In genomic region chr2:27086483-27087010, GRCm38 (mm10) we compare ENCODE assay signal across 32 mouse cellular contexts. TPM values are rescaled to one million over a fixed set of nuclear protein-coding genes. Genes with fewer than 3 reads are reported as not detected.
A peak's percentile ranks its signal among the peaks of the same experiment; 100 is the strongest.
DNase-seq lines count a peak whose midpoint lies in the region; ATAC-seq and TF ChIP-seq lines count a peak whose summit lies in the region.
"Had no signal": no experiment of that assay in that cellular context is flagged by ENCODE, and none has a peak within 500 bp of the region (broad histone marks: within the 10 kb centered on the region; RNA-seq: fewer than 3 reads in every experiment).

No protein-coding gene starts in this region.

- intact Hi-C loops in heart, postnatal 14 days (cut with DNase I), result loop anchor here (5.0 kb wide), 1 partner anchor 39 kb away; no protein-coding TSS in a partner anchor

- H3K4me1 ChIP-seq in heart, embryonic 14.5 days (ENCODE audit: control insufficient read depth in 2 of 2, insufficient read depth in 2 of 2, low read length in 2 of 2), result peaks cover 40 to 56% of the 10 kb centered on the region in 2 experiments
- peaks cover 12% of the 10 kb centered on the region; the same call in 1 of the 2 replicates for H3K4me1 ChIP-seq in lung, postnatal 0 days (ENCODE audit: insufficient read depth, low read depth, low read length)
- no peaks in the 10 kb centered on the region for H3K4me1 ChIP-seq in MEL (ENCODE audit: control insufficient read depth in 1 of 2, insufficient read depth in 2 of 2, low read length in 2 of 2)
- peaks cover 71% of the 10 kb centered on the region for H3K4me1 ChIP-seq in limb, embryonic 10.5 days
- H3K4me1 ChIP-seq: forebrain, embryonic 12.5 days; liver, embryonic 15.5 days; midbrain, embryonic 13.5 days had no signal

- no peaks in the 10 kb centered on the region for H3K9me3 ChIP-seq in heart, embryonic 14.5 days (ENCODE audit: control insufficient read depth, low read length)
- no peaks in the 10 kb centered on the region for H3K9me3 ChIP-seq in lung, postnatal 0 days (ENCODE audit: low read length)
- no peaks in the 10 kb centered on the region for H3K9me3 ChIP-seq in MEL (replicated peaks; ENCODE audit: insufficient read depth, low read length)
- H3K9me3 ChIP-seq in limb, embryonic 10.5 days (replicated peaks), result no peaks in the 10 kb centered on the region
- H3K9me3 ChIP-seq: embryonic facial prominence, embryonic 15.5 days; forebrain, embryonic 12.5 days; G1E; heart, embryonic 13.5 days; hindbrain, embryonic 15.5 days; liver, embryonic 15.5 days; lung, embryonic 15.5 days; megakaryocyte, embryonic 14.5 days; midbrain, embryonic 13.5 days; stomach, embryonic 15.5 days had no signal

- H3K4me2 ChIP-seq in heart, embryonic 14.5 days (ENCODE audit: low read length), result no peak overlapping the region
- H3K4me2 ChIP-seq in lung, postnatal 0 days (replicated peaks; ENCODE audit: low read depth, low read length), result no peak overlapping the region
- H3K4me2 ChIP-seq: embryonic facial prominence, embryonic 15.5 days; forebrain, embryonic 12.5 days; heart, embryonic 13.5 days; hindbrain, embryonic 15.5 days; liver, embryonic 15.5 days; lung, embryonic 15.5 days; midbrain, embryonic 13.5 days; stomach, embryonic 15.5 days had no signal

- H3K36me3 ChIP-seq in heart, embryonic 14.5 days (ENCODE audit: control insufficient read depth, insufficient read depth, low read length), result 0 out of 2 replicates have a peak, but pooled peaks cover 14% of the 10 kb centered on the region
- no peaks in the 10 kb centered on the region for H3K36me3 ChIP-seq in lung, postnatal 0 days (ENCODE audit: insufficient read depth, low read length)
- H3K36me3 ChIP-seq in MEL (ENCODE audit: control insufficient read depth in 1 of 2, insufficient read depth in 2 of 2, low read length in 2 of 2), result no peaks in the 10 kb centered on the region
- peaks cover 14% of the 10 kb centered on the region; the same call in 1 of the 2 replicates for H3K36me3 ChIP-seq in limb, embryonic 10.5 days
- H3K36me3 ChIP-seq: embryonic facial prominence, embryonic 15.5 days; forebrain, embryonic 12.5 days; G1E; heart, embryonic 13.5 days; hindbrain, embryonic 15.5 days; liver, embryonic 15.5 days; lung, embryonic 15.5 days; midbrain, embryonic 13.5 days; stomach, embryonic 15.5 days had no signal

- no peak for TF ChIP-seq POLR2A in MEL (IDR thresholded peaks at IDR 0.05; ENCODE audit: control insufficient read depth in 1 of 2, insufficient read depth in 1 of 2, low read depth in 1 of 2, low read length in 2 of 2, poor library complexity in 1 of 2)

- no peak for TF ChIP-seq EP300 in lung, postnatal 0 days (IDR thresholded peaks at IDR 0.05)
- TF ChIP-seq EP300 in MEL (IDR thresholded peaks at IDR 0.05; ENCODE audit: low read depth in 1 of 2, low read length in 2 of 2), result no peak

- H3K27ac ChIP-seq in heart, embryonic 14.5 days (replicated peaks in 1 of 2; ENCODE audit: control insufficient read depth in 1 of 2, insufficient read depth in 1 of 2, low read depth in 2 of 2, low read length in 2 of 2), result no peak overlapping the region
- H3K27ac ChIP-seq in lung, postnatal 0 days (ENCODE audit: low read length), result peak overlapping the region; percentile 84
- H3K27ac ChIP-seq in MEL (ENCODE audit: control insufficient read depth, low read depth, low read length), result no peak overlapping the region
- peak overlapping the region; percentile 42; the same call in 1 of the 2 replicates for H3K27ac ChIP-seq in limb, embryonic 10.5 days
- H3K27ac ChIP-seq: embryonic facial prominence, embryonic 15.5 days; forebrain, embryonic 12.5 days; hindbrain, embryonic 15.5 days; left cerebral cortex, adult 2 months; liver, embryonic 15.5 days; midbrain, embryonic 13.5 days; stomach, embryonic 15.5 days had no signal

- H3K27me3 ChIP-seq in heart, embryonic 14.5 days (ENCODE audit: control insufficient read depth, insufficient read depth, low read length), result no peaks in the 10 kb centered on the region
- no peaks in the 10 kb centered on the region for H3K27me3 ChIP-seq in lung, postnatal 0 days (replicated peaks; ENCODE audit: insufficient read depth, low read length)
- H3K27me3 ChIP-seq in MEL (ENCODE audit: control insufficient read depth in 1 of 2, insufficient read depth in 2 of 2, low read length in 2 of 2), result peaks cover 0 to 5% of the 10 kb centered on the region in 2 experiments; a peak in 2 of 4 replicates
- H3K27me3 ChIP-seq in limb, embryonic 10.5 days (ENCODE audit: low read depth, poor library complexity, severe bottlenecking), result 0 out of 2 replicates have a peak, but pooled peaks cover 5% of the 10 kb centered on the region
- H3K27me3 ChIP-seq: embryonic facial prominence, embryonic 15.5 days; forebrain, embryonic 12.5 days; hindbrain, embryonic 15.5 days; liver, embryonic 15.5 days; lung, embryonic 15.5 days; midbrain, embryonic 13.5 days; stomach, embryonic 15.5 days had no signal

- 74% methylated on average over 4 of the region's 4 CpGs for WGBS in heart, embryonic 14.5 days
- WGBS in lung, postnatal 0 days, result 71% methylated on average over 4 of the region's 4 CpGs
- 91% methylated on average over 4 of the region's 4 CpGs for WGBS in limb, embryonic 10.5 days

- peak overlapping the region; percentile 4; the same call in 1 of the 2 replicates for H3K9ac ChIP-seq in heart, embryonic 14.5 days (ENCODE audit: low read length)
- no peak overlapping the region for H3K9ac ChIP-seq in lung, postnatal 0 days (replicated peaks; ENCODE audit: low read depth)
- H3K9ac ChIP-seq in MEL (ENCODE audit: control insufficient read depth, low read depth, low read length, poor library complexity, severe bottlenecking), result no peak overlapping the region
- H3K9ac ChIP-seq: embryonic facial prominence, embryonic 15.5 days; forebrain, embryonic 12.5 days; forebrain, postnatal 0 days; heart, embryonic 13.5 days; hindbrain, embryonic 15.5 days; liver, embryonic 15.5 days; lung, embryonic 15.5 days; midbrain, embryonic 13.5 days; stomach, embryonic 15.5 days had no signal

- peak; percentile 19; the same call in 1 of the 2 replicates for TF ChIP-seq CTCF in lung, postnatal 0 days (IDR thresholded peaks at IDR 0.05)
- TF ChIP-seq CTCF in MEL (IDR thresholded peaks at IDR 0.05 in 2 of 3, conservative IDR thresholded peaks at IDR 0.05 in 1 of 3; ENCODE audit: control insufficient read depth in 1 of 3, insufficient read depth in 1 of 3, low read depth in 2 of 3, low read length in 3 of 3, poor library complexity in 1 of 3, severe bottlenecking in 1 of 3), result peak in 1 of 3 experiments; percentile 6; a peak in 1 of 6 replicates

- no peaks in the 10 kb centered on the region for H3K79me2 ChIP-seq in MEL (ENCODE audit: control insufficient read depth, insufficient read depth, low read length, poor library complexity)

- H3K4me3 ChIP-seq in heart, embryonic 14.5 days (ENCODE audit: control insufficient read depth in 1 of 2, insufficient read depth in 1 of 2, low read depth in 1 of 2, low read length in 2 of 2), result no peak overlapping the region
- no peak overlapping the region for H3K4me3 ChIP-seq in lung, postnatal 0 days (ENCODE audit: low read depth, low read length)
- H3K4me3 ChIP-seq in MEL (ENCODE audit: control insufficient read depth in 1 of 2, insufficient read depth in 1 of 2, low read depth in 2 of 2, low read length in 2 of 2), result no peak overlapping the region
- no peak overlapping the region for H3K4me3 ChIP-seq in limb, embryonic 10.5 days
- H3K4me3 ChIP-seq: embryonic facial prominence, embryonic 15.5 days; forebrain, embryonic 12.5 days; heart, embryonic 13.5 days; hindbrain, embryonic 15.5 days; left cerebral cortex, adult 2 months; liver, embryonic 15.5 days; lung, embryonic 15.5 days; megakaryocyte, embryonic 14.5 days; midbrain, embryonic 13.5 days; stomach, embryonic 15.5 days had no signal

- ATAC-seq in heart, embryonic 14.5 days (ENCODE audit: insufficient number of reproducible peaks, insufficient read depth, low FRiP score, low read depth), result no peak
- no peak for ATAC-seq in lung, postnatal 0 days
- ATAC-seq: forebrain, postnatal 0 days; midbrain, embryonic 13.5 days; Patski had no signal

- no peak for DNase-seq in heart, postnatal 14 days
- DNase-seq in lung, postnatal 0 days (ENCODE audit: low spot score), result no peak
- DNase-seq in lung, postnatal 25 days (ENCODE audit: low spot score), result no peak
- peak; percentile 7 for DNase-seq in MEL (ENCODE audit: low read depth, low spot score)
- DNase-seq in limb, embryonic 10.5 days (ENCODE audit: low spot score), result no peak
- DNase-seq in kidney, postnatal 14 days, result no peak
- no peak for DNase-seq in layer of hippocampus, postnatal 36 days
- DNase-seq: adrenal gland, postnatal 10 days; cerebellum, adult 11 months; cerebellum, adult 9-11 months; heart, adult 18-20 months; kidney, adult 8-10 months; right cerebral cortex, postnatal 14 days had no signal

- TF ChIP-seq RAD21 in MEL (IDR thresholded peaks at IDR 0.05; ENCODE audit: low read depth, low read length), result no peak

RNA-seq across cellular contexts. Expression of gene Adamtsl2, which starts 7.4 kb away (rescaled TPM):
- polyA plus RNA-seq in heart, embryonic 14.5 days (2014; fragmentation: Nextera tagmentation; extraction: Ambion mirVana), result 12.6 and 15.0 TPM in 2 replicates
- 10 to 100 TPM; 27.9 to 36.3 TPM for total RNA-seq in heart, postnatal 14 days (2021)
- polyA plus RNA-seq in lung, postnatal 0 days (2015; fragmentation: Nextera tagmentation; extraction: Ambion mirVana), result 50.6 and 52.3 TPM in 2 replicates
- total RNA-seq in MEL (2012; rRNA removed), result not detected in 2 replicates
- polyA plus RNA-seq in MEL (2012; ENCODE audit: insufficient read depth in 1 of 2, insufficient read length in 2 of 2, low read depth in 1 of 2, low replicate concordance in 2 of 2, missing spikeins in 1 of 2), result not detected
- polyA plus RNA-seq in limb, embryonic 10.5 days (2016; fragmentation: Nextera tagmentation; extraction: Ambion mirVana), result 3.5 and 9.1 TPM in 2 replicates
- 10 to 100 TPM; 10.5 to 12.3 TPM for total RNA-seq in layer of hippocampus, postnatal 36 days (2021)
- total RNA-seq: monocyte, adult 5-6 weeks had no signal
- polyA plus RNA-seq: G1E had no signal

RNA-seq across cellular contexts. Expression of gene Mymk, which starts 14.6 kb away (rescaled TPM):
- 0.22 TPM in 1 of 2 replicates, not detected in the other for polyA plus RNA-seq in heart, embryonic 14.5 days (2014; fragmentation: Nextera tagmentation; extraction: Ambion mirVana)
- not detected for total RNA-seq in heart, postnatal 14 days (2021)
- polyA plus RNA-seq in lung, postnatal 0 days (2015; fragmentation: Nextera tagmentation; extraction: Ambion mirVana), result 0.36 and 0.76 TPM in 2 replicates
- not detected in 2 replicates for total RNA-seq in MEL (2012; rRNA removed)
- not detected for polyA plus RNA-seq in MEL (2012; ENCODE audit: insufficient read depth in 1 of 2, insufficient read length in 2 of 2, low read depth in 1 of 2, low replicate concordance in 2 of 2, missing spikeins in 1 of 2)
- 0.16 and 1.5 TPM in 2 replicates for polyA plus RNA-seq in limb, embryonic 10.5 days (2016; fragmentation: Nextera tagmentation; extraction: Ambion mirVana)
- under 1 TPM; 0.46 to 0.77 TPM for total RNA-seq in layer of hippocampus, postnatal 36 days (2021)
- total RNA-seq: forebrain, postnatal 0 days; heart, adult 18-20 months; heart, postnatal 25 days; monocyte, adult 5-6 weeks had no signal
- polyA plus RNA-seq: G1E; kidney, postnatal 0 days; midbrain, embryonic 13.5 days; small intestine, adult 2 months had no signal

RNA-seq across cellular contexts. Expression of gene Fam163b, which starts 55.7 kb away (rescaled TPM):
- polyA plus RNA-seq in heart, embryonic 14.5 days (2014; fragmentation: Nextera tagmentation; extraction: Ambion mirVana), result 0.66 and 0.70 TPM in 2 replicates
- under 1 TPM; 0.38 to 0.51 TPM for total RNA-seq in heart, postnatal 14 days (2021)
- 0.26 and 0.43 TPM in 2 replicates for polyA plus RNA-seq in lung, postnatal 0 days (2015; fragmentation: Nextera tagmentation; extraction: Ambion mirVana)
- not detected in 2 replicates for total RNA-seq in MEL (2012; rRNA removed)
- polyA plus RNA-seq in MEL (2012; ENCODE audit: insufficient read depth in 1 of 2, insufficient read length in 2 of 2, low read depth in 1 of 2, low replicate concordance in 2 of 2, missing spikeins in 1 of 2), result not detected
- 0.48 and 0.79 TPM in 2 replicates for polyA plus RNA-seq in limb, embryonic 10.5 days (2016; fragmentation: Nextera tagmentation; extraction: Ambion mirVana)
- total RNA-seq in layer of hippocampus, postnatal 36 days (2021), result 100 to 1,000 TPM; 107 to 130 TPM
- total RNA-seq: monocyte, adult 5-6 weeks had no signal
- polyA plus RNA-seq: C2C12; G1E; kidney, postnatal 0 days; liver, embryonic 15.5 days; Patski had no signal

RNA-seq across cellular contexts. Expression of gene Slc2a6, which starts 58.7 kb away (rescaled TPM):
- polyA plus RNA-seq in heart, embryonic 14.5 days (2014; fragmentation: Nextera tagmentation; extraction: Ambion mirVana), result 0.24 TPM in 1 of 2 replicates, not detected in the other
- under 1 TPM; 0.41 TPM for total RNA-seq in heart, postnatal 14 days (2021)
- polyA plus RNA-seq in lung, postnatal 0 days (2015; fragmentation: Nextera tagmentation; extraction: Ambion mirVana), result 1.1 and 1.3 TPM in 2 replicates
- total RNA-seq in MEL (2012; rRNA removed), result 2.3 and 2.6 TPM in 2 replicates
- 1 to 10 TPM in 1 of 2 experiments, not detected in 1; 3.2 TPM for polyA plus RNA-seq in MEL (2012; ENCODE audit: insufficient read depth in 1 of 2, insufficient read length in 2 of 2, low read depth in 1 of 2, low replicate concordance in 2 of 2, missing spikeins in 1 of 2)
- polyA plus RNA-seq in limb, embryonic 10.5 days (2016; fragmentation: Nextera tagmentation; extraction: Ambion mirVana), result 0.49 and 0.91 TPM in 2 replicates
- 10 to 100 TPM; 40.1 to 44.9 TPM for total RNA-seq in layer of hippocampus, postnatal 36 days (2021)
- polyA plus RNA-seq: G1E; heart, embryonic 13.5 days had no signal

Comparison
In these comparisons a context has a peak if more than half of its experiments do, and no peak if none do; other contexts are left out.
1. H3K27ac ChIP-seq: peak in lung, postnatal 0 days (single experiment) and limb, embryonic 10.5 days (single experiment); none in heart, embryonic 14.5 days (0 of 2) and MEL (single experiment).